Mouse (Mus musculus) MEL (cell line): ENCODE measurements around the gene Mtmr11.

Experiments used
- CTCF ChIP-seq, 3 experiments: IDR thresholded peaks in 2 of 3; conservative IDR thresholded peaks in 1 of 3; 2 replicates each; pipeline ENCODE4 v1.5.1; 2011 to 2012; ENCODE audit warnings: low read length in 3 of 3, low read depth in 2 of 3, mild to moderate bottlenecking in 2 of 3, improper control_type of control experiment in 1 of 3, inconsistent platforms in 1 of 3, mixed read lengths in 1 of 3, moderate library complexity in 1 of 3; ENCODE audit not compliant: control insufficient read depth in 1 of 3, insufficient read depth in 1 of 3, poor library complexity in 1 of 3, severe bottlenecking in 1 of 3
- GATA1 ChIP-seq: IDR thresholded peaks from 2 replicates; pipeline ENCODE4 v1.6.1; 2011; ENCODE audit warnings: low read depth, low read length, improper control_type of control experiment
- POLR2A ChIP-seq, 2 experiments: IDR thresholded peaks; 2 replicates each; pipeline ENCODE4 v1.6.1; 2011 to 2012; ENCODE audit warnings: low read length in 2 of 2, mild to moderate bottlenecking in 2 of 2, control low read depth in 1 of 2, improper control_type of control experiment in 1 of 2, low read depth in 1 of 2, moderate library complexity in 1 of 2; ENCODE audit not compliant: control insufficient read depth in 1 of 2, insufficient read depth in 1 of 2, poor library complexity in 1 of 2

GRCm38 (mm10) chr3:96197129-96197749 is 35.4 kb downstream of the Mtmr11 start:
- TF ChIP-seq CTCF (IDR thresholded peaks at IDR 0.05 in 2 of 3, conservative IDR thresholded peaks at IDR 0.05 in 1 of 3; ENCODE audit: control insufficient read depth in 1 of 3, insufficient read depth in 1 of 3, low read depth in 2 of 3, low read length in 3 of 3, poor library complexity in 1 of 3, severe bottlenecking in 1 of 3) (no peak), GATA1 (peak; percentile 21; the same call in 1 of the 2 replicates), POLR2A (IDR thresholded peaks at IDR 0.05; ENCODE audit: control insufficient read depth in 1 of 2, insufficient read depth in 1 of 2, low read depth in 1 of 2, low read length in 2 of 2, poor library complexity in 1 of 2) (peak; percentile 97 to 100)
